Mouse (Mus musculus) urinary bladder, postnatal 10 days (tissue): ENCODE data around the gene Yeats2.
"Not testable (repeated sequence)": the region's sequence is repeated elsewhere in the genome, so short reads cannot be mapped to it uniquely, and the experiment has no call there.

Source experiments
- DNase-seq: peaks from one replicate; pipeline ENCODE4 v3.0.0; 2022; ENCODE audit warnings: low spot score

Yeats2 gene

DNA sequence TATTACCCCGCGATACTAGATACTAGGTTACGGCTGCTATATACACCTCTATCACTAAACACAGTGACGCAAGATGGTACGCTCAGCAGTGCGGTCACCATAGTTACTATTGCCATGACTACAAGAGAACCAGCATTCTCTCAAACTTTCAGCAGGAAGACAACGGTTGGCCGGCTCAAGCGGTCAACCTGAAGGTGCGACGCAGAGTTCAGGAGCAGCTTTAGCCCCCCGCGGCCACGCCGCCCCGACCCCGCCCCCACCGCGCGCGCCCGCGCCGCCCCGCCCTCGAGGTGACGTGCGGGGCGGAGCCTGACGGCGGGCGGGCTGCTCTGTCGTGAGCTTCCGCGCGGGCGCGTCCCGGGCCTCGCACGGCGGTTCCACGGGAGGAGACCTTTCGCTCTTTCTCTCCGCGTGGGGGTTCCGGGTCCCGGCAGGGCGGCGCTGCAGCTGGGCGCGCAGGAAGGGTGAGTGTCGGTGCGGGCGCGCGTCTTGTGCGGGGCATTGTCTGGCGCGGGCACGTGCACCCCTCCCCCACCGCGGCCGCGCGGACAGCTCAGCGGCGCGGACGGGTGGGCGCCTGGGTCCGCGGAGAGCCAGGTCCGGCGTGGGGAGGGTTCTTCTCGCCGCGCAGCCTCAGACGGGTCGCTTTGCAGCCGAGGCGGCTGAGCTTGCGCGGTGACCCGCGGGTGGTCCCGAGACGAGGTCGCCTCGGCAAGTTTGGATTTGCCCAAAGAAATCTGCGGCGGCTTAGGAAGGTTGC, at the start of gene Yeats2:
Gene Yeats2, plus strand, starts transcription at position 292 of the 760 bp plus-strand sequence.
- peak; percentile 29 for DNase-seq

GRCm38 (mm10) chr16:20095966-20096365, 44.9 kb upstream of the Yeats2 start:
- no peak for DNase-seq

GRCm38 (mm10) chr16:20097069-20097710, 43.7 kb upstream of the Yeats2 start, which contains the start of gene Klhl24:
Gene Klhl24 (plus strand): TSS chr16:20097542.
- peak; percentile 64 for DNase-seq

GRCm38 (mm10) chr16:20097711-20098374, 43.0 kb upstream of the Yeats2 start:
- peak; percentile 69 for DNase-seq

DNA sequence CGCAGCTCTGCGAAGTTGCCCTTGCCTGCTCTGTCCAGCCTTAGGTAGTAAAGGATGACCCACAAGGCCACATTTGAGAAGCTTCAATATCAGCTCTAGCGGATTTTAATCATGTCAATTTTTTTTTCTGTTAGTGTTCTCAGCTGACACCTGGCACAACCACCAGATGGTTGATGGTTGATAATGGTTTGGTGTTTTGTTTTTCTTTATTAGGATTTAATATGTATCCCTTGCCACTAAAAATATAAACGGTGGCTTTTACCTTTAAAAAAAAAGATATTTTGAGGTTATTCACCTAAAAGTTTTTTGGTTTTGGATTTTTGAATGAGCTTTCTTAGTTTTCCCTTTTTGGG, 42.5 kb upstream of the Yeats2 start:
- DNase-seq = no peak

- DNase-seq = no peak
Measured at GRCm38 (mm10) chr16:20098866-20099629, 41.8 kb upstream of the Yeats2 start.

- DNase-seq = no peak
Measured at GRCm38 (mm10) chr16:20106996-20107395, 33.9 kb upstream of the Yeats2 start.

GRCm38 (mm10) chr16:20108961-20109360, 31.9 kb upstream of the Yeats2 start:
- DNase-seq = no peak

GRCm38 (mm10) chr16:20112649-20113048, 28.2 kb upstream of the Yeats2 start:
- no peak for DNase-seq

DNA sequence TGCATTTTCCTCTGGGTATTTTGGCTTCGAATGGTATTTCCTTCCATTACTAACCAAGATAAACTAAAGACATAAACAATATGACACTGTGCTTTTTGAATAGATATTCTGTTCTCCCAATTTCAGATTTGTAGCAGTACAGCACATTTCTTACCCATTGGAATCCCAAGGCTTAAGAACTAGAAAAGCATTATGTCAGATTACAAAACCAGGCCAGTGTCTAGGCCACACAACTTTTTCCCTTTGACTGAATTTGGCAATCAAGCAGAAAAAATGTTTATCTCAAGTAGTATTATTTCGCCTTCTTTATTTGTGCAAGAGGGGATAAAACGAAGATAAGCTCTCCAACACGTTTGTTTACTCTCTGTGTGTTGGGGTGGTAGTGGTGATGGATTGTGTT, 24.8 kb upstream of the Yeats2 start:
- no peak for DNase-seq

DNA sequence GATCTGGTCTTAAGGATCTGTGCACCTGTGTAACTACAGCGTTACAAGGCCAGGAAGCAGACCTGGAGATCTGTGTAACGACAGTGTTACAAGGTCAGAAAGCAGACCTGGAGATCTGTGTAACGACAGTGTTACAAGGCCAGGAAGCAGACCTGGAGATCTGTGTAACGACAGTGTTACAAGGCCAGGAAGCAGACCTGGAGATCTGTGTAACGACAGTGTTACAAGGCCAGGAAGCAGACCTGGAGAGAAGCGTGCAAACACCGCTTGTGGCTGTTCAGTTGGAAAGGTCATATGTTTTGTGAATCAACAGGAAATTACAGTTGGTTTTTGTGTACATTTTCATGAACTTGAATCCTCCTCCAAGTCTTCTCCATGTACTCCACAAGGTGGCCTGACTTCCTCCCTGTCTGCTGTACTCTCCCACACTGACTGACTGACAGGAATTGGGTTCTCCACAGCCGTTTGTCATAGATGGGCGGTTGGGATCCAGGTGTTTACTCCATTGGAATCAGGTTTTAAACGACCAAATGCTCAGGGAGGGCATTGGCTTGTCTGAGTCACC, 14.5 kb upstream of the Yeats2 start:
- DNase-seq = not testable (repeated sequence)

DNA sequence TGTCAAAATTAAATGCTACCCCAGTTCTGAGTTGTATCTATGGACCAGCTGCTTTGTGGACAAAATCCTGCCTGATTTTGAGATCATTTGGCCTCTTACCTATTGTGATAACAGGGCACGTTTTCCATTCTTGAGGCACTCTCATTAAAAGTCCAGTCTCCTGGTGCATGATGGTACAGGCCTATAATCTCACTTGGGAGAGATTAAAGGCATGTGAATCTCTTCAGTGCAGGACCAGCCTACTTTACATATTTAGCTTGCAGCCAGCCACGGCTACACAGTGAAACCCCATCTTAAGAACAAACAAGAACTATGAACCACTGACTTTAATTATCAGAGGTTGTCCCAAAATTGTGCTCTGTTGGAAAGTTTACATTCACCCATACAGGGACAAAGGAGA, 10.5 kb upstream of the Yeats2 start:
- DNase-seq = no peak

DNA sequence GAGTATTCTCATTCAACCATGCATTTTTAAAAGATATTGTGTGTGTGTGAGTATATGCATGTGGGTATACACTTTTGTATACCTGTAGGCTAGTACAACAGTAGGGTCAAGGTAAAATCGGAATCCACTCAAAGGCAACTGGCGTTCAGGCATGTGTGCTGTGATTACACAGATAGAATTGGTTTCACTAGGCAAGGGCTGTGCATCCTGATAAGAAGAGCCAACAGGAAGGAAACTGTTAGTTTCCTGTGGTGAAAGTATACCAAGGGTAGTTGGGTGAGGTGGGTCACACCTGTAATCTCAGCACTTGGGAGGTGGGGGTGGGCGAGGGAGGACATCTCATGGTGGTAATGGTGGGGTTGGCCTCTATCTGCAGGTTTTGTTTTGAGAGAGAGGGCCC, 3.7 kb downstream of the Yeats2 start:
- no peak for DNase-seq

GRCm38 (mm10) chr16:20151991-20152390, 11.1 kb downstream of the Yeats2 start:
- DNase-seq = no peak

DNA sequence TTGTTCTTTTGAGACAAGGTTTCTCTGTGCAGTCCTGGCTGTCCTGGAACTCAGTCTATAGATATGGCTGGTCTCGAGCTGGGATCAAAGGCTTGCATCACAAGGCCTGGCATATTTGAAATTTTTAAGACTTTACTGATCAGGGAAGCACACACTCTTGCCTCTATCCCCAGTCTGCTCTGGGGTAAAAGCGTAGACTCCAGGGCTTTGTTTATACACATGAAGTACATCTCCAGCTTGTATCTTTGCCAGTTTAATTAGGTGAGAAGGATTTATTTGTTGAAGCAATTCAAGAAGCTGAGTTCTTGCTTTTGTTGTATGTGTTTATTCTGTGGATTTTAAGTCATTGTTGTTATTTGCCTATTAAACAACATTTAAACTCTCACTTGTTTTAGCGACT, 12.9 kb downstream of the Yeats2 start:
- DNase-seq = no peak

DNA sequence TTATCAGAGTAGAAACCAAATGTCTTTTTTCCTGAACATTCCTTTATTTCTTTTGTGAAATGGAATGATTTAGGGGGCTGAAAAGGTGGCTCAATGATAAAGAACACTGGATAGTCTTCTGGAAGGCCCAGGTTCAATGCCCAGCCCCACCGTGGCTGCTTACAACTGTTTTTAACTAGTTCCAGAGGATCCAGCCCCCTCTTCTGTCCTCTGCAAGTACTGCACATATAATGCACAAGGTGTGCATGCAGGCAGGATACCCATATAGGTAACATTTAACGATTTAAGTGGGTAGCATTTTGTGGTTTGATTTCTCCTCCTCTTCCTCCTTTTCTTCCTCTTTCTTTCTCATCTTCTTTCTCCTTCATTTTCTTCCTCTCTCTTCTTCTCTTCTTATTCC, 19.3 kb downstream of the Yeats2 start:
- no peak for DNase-seq

DNA sequence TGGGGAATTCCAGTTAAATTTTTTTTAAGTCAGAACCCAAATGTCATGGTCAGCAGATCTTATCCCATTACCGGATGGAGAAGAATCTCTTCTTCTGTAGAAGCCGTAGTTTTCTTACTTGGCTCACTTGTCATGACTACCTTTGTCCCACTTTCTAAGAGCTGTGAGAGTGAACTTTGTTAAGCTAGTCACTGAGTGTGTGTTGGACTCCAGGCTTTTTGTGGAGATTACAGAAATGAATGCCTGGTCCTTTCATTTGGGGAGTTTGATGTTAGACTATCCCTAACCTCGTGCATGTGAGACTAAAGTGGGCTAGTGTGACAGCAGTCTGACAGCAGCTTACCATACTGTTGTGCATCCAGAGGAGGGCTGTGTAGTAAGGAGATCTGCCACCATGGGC, 28.2 kb downstream of the Yeats2 start:
- no peak for DNase-seq

DNA sequence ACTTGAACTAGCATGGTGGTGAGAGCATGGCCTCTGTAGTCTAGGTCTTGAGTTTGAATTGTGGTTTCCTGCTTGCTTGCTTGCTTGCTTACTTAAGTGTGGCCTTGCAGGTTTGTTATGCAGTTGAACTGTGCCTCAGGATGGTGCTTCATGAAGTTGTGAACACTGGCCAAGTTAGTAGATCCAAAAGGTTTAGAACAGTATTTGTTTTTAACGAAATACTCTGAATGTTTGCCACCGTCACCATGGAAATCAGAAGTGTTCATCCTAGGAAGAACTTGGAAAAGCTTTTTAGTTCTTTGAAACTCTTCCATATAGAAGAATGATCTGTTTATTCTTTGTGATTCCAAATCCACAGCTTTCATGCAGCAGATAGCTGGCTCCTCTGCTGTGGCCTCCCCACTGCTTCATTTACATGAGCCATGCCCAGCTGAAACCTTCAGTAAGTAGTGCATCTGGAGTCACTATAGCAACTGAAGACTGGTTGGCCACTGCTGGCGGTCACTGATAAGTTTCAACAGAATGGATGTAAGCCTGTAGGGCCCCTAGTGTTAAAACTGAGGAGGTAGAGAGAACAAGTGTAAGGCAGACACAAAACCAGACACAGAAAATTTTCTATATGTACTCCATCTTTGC, 28.7 kb downstream of the Yeats2 start:
- DNase-seq = no peak

DNA sequence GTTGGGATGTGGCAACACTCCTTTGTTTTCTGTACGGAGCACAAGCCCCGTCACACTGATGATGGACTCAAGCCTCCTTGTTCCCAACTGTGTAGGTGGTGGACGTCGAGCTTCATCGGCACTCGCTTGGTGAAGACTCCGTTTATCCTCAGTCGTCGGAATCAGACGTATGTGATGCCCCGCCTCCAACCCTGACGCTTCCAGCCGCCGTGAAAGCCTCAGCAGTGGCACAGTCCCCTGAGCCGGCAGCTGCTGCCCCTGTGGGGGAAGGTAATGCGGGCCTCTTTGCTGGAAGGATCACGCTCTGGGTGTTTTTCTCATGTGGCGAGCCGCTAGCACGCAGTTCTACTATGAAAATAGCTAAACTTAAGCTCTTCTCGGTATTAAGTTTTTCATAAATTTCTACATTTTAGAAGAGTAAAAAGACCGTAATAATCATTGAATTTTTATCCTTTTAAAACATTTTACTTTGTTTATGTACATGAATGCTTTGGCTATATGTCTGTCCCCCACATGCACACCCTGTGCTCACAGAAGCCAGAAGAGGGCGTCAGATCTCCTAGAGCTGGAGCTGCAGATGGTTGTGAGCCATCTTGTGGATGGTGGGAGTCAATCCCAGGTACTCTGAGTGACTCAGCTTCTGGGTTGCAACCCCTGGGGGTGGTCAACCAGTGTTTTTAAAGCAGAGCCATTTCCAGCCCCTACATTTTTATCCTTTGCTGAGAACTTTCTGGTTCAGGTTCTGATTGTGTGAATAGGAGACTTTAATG, 38.7 kb downstream of the Yeats2 start:
- DNase-seq = no peak

GRCm38 (mm10) chr16:20185368-20185767, 44.5 kb downstream of the Yeats2 start:
- no peak for DNase-seq
